In the genomic region with DNA sequence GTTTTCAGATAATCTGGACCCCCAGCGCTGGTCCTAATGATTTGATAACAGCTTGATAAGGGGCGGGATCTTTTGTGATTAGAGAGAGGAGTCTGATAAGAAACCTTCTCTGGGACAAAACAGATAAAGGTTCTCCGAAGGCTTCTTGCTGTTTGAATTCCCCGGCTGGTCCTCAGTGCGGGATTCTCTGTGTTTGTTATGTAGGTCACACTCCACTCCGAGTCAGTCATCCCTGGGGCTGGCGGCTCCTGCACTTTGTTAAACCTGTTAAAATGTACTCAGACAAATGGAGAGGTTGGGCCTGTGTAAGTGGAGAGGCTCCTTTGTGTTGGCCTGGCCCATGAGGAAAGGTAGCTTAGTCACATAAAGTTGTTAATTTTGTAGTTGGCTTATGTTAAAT, we compare ENCODE assay signal across 22 mouse cellular contexts.
"Had no signal": no experiment of that assay in that cellular context is flagged by ENCODE, and none has a peak within 500 bp of the region (broad histone marks: within the 10 kb centered on the region; RNA-seq: fewer than 3 reads in every experiment).

No protein-coding gene starts in this region.

- H3K9me3 ChIP-seq: limb, embryonic 12.5 days; limb, embryonic 15.5 days; midbrain, embryonic 12.5 days; neural tube, embryonic 13.5 days had no signal

- H3K36me3 ChIP-seq: limb, embryonic 12.5 days; limb, embryonic 15.5 days; midbrain, embryonic 12.5 days; neural tube, embryonic 13.5 days had no signal

- H3K27ac ChIP-seq: left cerebral cortex, adult 2 months; limb, embryonic 12.5 days; limb, embryonic 15.5 days; liver, embryonic 14.5 days; macrophage; midbrain, embryonic 12.5 days; neural tube, embryonic 13.5 days; stomach, postnatal 0 days had no signal

- DNase-seq: kidney, postnatal 14 days; layer of hippocampus, postnatal 36 days; left cerebral cortex, postnatal 4 days; liver, postnatal 0 days; lung, embryonic 14.5 days; right cerebral cortex, postnatal 14 days; right cerebral cortex, postnatal 4 days; thymus, adult 2 months; thymus, postnatal 14 days; thymus, postnatal 4 days had no signal

- ATAC-seq: liver, postnatal 0 days; lung, postnatal 0 days; midbrain, embryonic 16.5 days had no signal

- H3K27me3 ChIP-seq: limb, embryonic 12.5 days; limb, embryonic 15.5 days; midbrain, embryonic 12.5 days; neural tube, embryonic 13.5 days had no signal

- H3K4me3 ChIP-seq: left cerebral cortex, adult 2 months; limb, embryonic 12.5 days; limb, embryonic 15.5 days; midbrain, embryonic 12.5 days; myocyte; neural tube, embryonic 13.5 days had no signal

- H3K4me1 ChIP-seq: limb, embryonic 15.5 days; midbrain, embryonic 12.5 days; neural tube, embryonic 13.5 days had no signal

- H3K4me2 ChIP-seq: limb, embryonic 12.5 days; limb, embryonic 15.5 days; liver, embryonic 11.5 days; lung, embryonic 14.5 days; midbrain, embryonic 12.5 days; neural tube, embryonic 13.5 days had no signal

- H3K9ac ChIP-seq: limb, embryonic 12.5 days; limb, embryonic 15.5 days; liver, embryonic 14.5 days; liver, postnatal 0 days; lung, embryonic 14.5 days; midbrain, embryonic 12.5 days; neural tube, embryonic 13.5 days had no signal
